Mouse (Mus musculus): ENCODE data around the gene Skint4. TPM values are rescaled to one million over a fixed set of nuclear protein-coding genes. Genes with fewer than 3 reads are reported as not detected.

Skint4 gene
- total RNA-seq (2015) = not detected in 2 replicates
- not detected in 2 replicates for total RNA-seq (2017)

- ATAC-seq (replicated peaks; ENCODE audit: poor library complexity) = no peak
Measured at GRCm38 (mm10) chr4:112071716-112072115, at the start of gene Skint4. TSS of gene Skint4 (plus strand) at chr4:112072016.

Other genes with a start within 250 kb of the Skint4 start
- not detected in 2 replicates for gene Slc5a9, start 169.1 kb upstream of the Skint4 start, total RNA-seq (2015)
- not detected in 2 replicates for gene Slc5a9, start 169.1 kb upstream of the Skint4 start, total RNA-seq (2017)
- gene Skint8, start 152.6 kb upstream of the Skint4 start, total RNA-seq (2015) = not detected in 2 replicates
- gene Skint8, start 152.6 kb upstream of the Skint4 start, total RNA-seq (2017) = not detected in 2 replicates
- gene Skint7, start 99.1 kb upstream of the Skint4 start, total RNA-seq (2015) = not detected in 2 replicates
- not detected in 2 replicates for gene Skint7, start 99.1 kb upstream of the Skint4 start, total RNA-seq (2017)
- not detected in 2 replicates for gene Skint1, start 65.7 kb upstream of the Skint4 start, total RNA-seq (2015)
- gene Skint1, start 65.7 kb upstream of the Skint4 start, total RNA-seq (2017) = not detected in 2 replicates
- gene Skint3, start 160.2 kb downstream of the Skint4 start, total RNA-seq (2015) = 0.15 and 0.22 TPM in 2 replicates
- 0.20 TPM in 1 of 2 replicates, not detected in the other for gene Skint3, start 160.2 kb downstream of the Skint4 start, total RNA-seq (2017)

Measured in megakaryocyte progenitor cell, adult 5-6 weeks (primary cell).